Mouse (Mus musculus): Measurements from ENCODE around the gene Bcorl1. TPM values are rescaled to one million over a fixed set of nuclear protein-coding genes. Genes with fewer than 3 reads are reported as not detected.

Bcorl1 gene
- polyA plus RNA-seq, 1 experiment from 2014 or later: 8.1 TPM

DNA sequence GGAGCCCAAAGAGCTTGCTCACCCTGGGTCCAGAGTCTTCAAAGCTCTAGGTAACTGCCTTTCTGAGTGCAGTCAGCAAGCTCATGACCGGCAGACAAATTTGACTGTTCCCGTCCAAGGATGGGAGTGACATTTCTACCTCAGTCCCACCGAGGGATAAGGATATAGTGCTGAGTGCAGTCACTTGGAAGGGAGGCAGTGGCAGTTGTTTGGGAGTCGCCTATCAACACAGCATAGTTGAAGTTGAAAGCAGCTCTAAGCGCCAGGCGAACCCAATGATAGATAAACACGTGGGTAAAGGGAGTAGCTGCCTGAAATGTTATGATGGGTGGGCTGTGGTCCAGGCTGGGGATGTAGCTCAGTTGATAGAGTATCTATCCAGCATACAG is 69.2 kb downstream of the Bcorl1 start:
- Histone ChIP-seq H3K9me3 (ENCODE audit: control insufficient read depth, low read length) (no peaks in the 10 kb centered on the region), H3K27me3 (ENCODE audit: control insufficient read depth, insufficient read depth, low read length) (no peaks in the 10 kb centered on the region), H3K4me1 (replicated peaks; ENCODE audit: control insufficient read depth, insufficient read depth, low read length) (no peaks in the 10 kb centered on the region), H3K36me3 (ENCODE audit: control insufficient read depth, insufficient read depth, low read length) (no peaks in the 10 kb centered on the region), H3K9ac (ENCODE audit: low read length) (no peak overlapping the region), H3K4me2 (ENCODE audit: low read depth, low read length, severe bottlenecking) (no peak overlapping the region), H3K27ac (ENCODE audit: low read depth, low read length) (no peak overlapping the region), H3K4me3 (ENCODE audit: low read depth, low read length) (peak overlapping the region; percentile 36; the same call in 1 of the 2 replicates)
- ATAC-seq (replicated peaks; ENCODE audit: low FRiP score): no peak; the same call in 1 of the 2 replicates
- WGBS: 27% methylated on average over 7 of the region's 7 CpGs
- no peak for DNase-seq (ENCODE audit: low spot score)

DNA sequence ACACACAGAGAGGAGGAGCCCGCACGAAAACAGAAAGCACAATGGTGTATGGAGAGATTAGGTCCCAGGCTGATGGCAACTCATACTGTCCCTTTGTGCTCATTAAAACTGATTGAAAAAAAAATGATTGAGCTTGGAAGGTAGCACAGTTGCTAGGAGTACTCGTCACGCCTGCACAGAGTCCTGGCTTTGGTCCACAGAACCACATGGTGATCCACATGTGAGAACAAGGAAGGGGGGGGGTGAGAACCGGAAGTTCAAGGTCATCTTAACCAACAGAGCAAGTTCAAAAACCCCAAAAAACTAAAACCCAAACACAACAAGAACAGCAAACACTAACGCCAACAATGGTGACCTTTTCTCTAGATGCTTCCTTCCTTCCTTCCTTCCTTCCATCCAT is 71.5 kb downstream of the Bcorl1 start:
- ATAC-seq (replicated peaks; ENCODE audit: low FRiP score) (no peak), DNase-seq (ENCODE audit: low spot score) (no peak)
- H3K27me3 ChIP-seq (ENCODE audit: control insufficient read depth, insufficient read depth, low read length): no peaks in the 10 kb centered on the region
- H3K4me3 ChIP-seq (ENCODE audit: low read depth, low read length): no peak overlapping the region
- H3K27ac ChIP-seq (ENCODE audit: low read depth, low read length): no peak overlapping the region
- H3K4me2 ChIP-seq (ENCODE audit: low read depth, low read length, severe bottlenecking): no peak overlapping the region
- no peak overlapping the region for H3K9ac ChIP-seq (ENCODE audit: low read length)
- H3K36me3 ChIP-seq (ENCODE audit: control insufficient read depth, insufficient read depth, low read length): no peaks in the 10 kb centered on the region
- H3K4me1 ChIP-seq (replicated peaks; ENCODE audit: control insufficient read depth, insufficient read depth, low read length): no peaks in the 10 kb centered on the region
- WGBS: 88% methylated on average over 6 of the region's 6 CpGs
- no peaks in the 10 kb centered on the region for H3K9me3 ChIP-seq (ENCODE audit: control insufficient read depth, low read length)

DNA sequence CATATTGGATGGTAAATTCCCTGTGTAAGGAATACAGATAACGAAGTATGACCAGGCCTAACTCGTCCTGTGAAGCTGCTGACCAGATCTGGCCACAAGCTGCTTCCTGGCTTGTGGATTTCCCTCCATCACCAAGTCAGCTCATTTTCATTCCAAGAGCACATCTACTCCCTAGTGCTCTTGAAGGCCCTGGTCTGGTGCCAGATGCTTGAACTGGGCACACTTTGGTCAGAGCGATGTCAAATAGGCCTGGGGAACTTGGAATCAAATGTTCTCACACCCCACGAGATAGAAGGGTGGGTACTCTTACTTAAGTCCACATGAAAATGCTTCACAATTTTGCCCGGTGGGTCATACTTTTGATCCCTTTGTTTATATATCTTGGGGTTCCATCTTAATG is 73.1 kb downstream of the Bcorl1 start:
- no peaks in the 10 kb centered on the region for H3K27me3 ChIP-seq (ENCODE audit: control insufficient read depth, insufficient read depth, low read length)
- no peak for ATAC-seq (replicated peaks; ENCODE audit: low FRiP score)
- no peak overlapping the region for H3K9ac ChIP-seq (ENCODE audit: low read length)
- H3K9me3 ChIP-seq (ENCODE audit: control insufficient read depth, low read length): no peaks in the 10 kb centered on the region
- 85% methylated on average over 5 of the region's 5 CpGs for WGBS
- no peak for DNase-seq (ENCODE audit: low spot score)
- H3K27ac ChIP-seq (ENCODE audit: low read depth, low read length): no peak overlapping the region
- H3K4me2 ChIP-seq (ENCODE audit: low read depth, low read length, severe bottlenecking): no peak overlapping the region
- H3K4me3 ChIP-seq (ENCODE audit: low read depth, low read length): no peak overlapping the region
- no peaks in the 10 kb centered on the region for H3K4me1 ChIP-seq (replicated peaks; ENCODE audit: control insufficient read depth, insufficient read depth, low read length)
- no peaks in the 10 kb centered on the region for H3K36me3 ChIP-seq (ENCODE audit: control insufficient read depth, insufficient read depth, low read length)

DNA sequence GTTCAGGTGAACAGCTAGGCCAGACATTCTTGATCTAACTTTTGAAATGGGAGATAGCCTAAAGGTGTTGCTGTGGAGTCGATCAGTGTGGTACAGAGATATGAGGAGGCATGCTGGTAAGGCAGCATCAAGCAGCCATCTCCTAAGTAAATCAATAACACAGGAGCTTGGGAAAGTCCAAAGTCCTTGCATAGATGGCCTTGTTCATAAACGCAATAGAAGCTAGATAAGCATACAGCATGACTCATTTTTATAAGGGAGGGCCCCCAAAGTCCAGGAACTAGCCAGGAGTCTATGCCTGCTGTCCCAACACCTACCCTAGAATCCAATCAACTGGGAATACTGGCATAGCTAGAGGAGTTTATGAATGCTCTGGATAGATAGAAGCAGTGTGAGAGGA is 77.3 kb downstream of the Bcorl1 start:
- 77% methylated on average over 2 of the region's 2 CpGs for WGBS
- Histone ChIP-seq H3K9me3 (ENCODE audit: control insufficient read depth, low read length) (no peaks in the 10 kb centered on the region), H3K4me2 (ENCODE audit: low read depth, low read length, severe bottlenecking) (no peak overlapping the region), H3K27ac (ENCODE audit: low read depth, low read length) (no peak overlapping the region), H3K4me1 (replicated peaks; ENCODE audit: control insufficient read depth, insufficient read depth, low read length) (no peaks in the 10 kb centered on the region), H3K4me3 (ENCODE audit: low read depth, low read length) (no peak overlapping the region), H3K36me3 (ENCODE audit: control insufficient read depth, insufficient read depth, low read length) (no peaks in the 10 kb centered on the region), H3K27me3 (ENCODE audit: control insufficient read depth, insufficient read depth, low read length) (no peaks in the 10 kb centered on the region), H3K9ac (ENCODE audit: low read length) (no peak overlapping the region)
- ATAC-seq (replicated peaks; ENCODE audit: low FRiP score): no peak
- no peak for DNase-seq (ENCODE audit: low spot score)

DNA sequence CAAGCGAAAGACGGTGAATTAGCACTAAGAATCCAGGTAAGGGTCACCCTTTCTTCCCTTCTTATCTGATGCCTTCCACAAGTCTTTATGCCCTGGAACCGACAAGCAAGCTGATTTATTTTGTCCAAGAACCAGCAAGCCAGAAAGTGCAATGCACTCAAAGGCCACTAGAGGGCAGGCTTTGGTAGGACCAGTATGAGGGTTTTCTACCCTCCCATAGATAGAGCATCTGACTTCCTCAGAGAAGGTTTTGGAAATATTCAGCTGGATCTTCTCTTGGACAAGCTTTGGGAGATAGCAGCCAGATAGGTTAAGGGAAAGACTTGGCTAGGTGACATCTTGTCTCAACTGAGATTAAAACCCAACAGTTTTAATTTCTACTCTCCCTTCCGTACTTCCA is 81.8 kb downstream of the Bcorl1 start:
- Histone ChIP-seq H3K9me3 (ENCODE audit: control insufficient read depth, low read length) (no peaks in the 10 kb centered on the region), H3K4me1 (replicated peaks; ENCODE audit: control insufficient read depth, insufficient read depth, low read length) (no peaks in the 10 kb centered on the region), H3K36me3 (ENCODE audit: control insufficient read depth, insufficient read depth, low read length) (no peaks in the 10 kb centered on the region), H3K9ac (ENCODE audit: low read length) (no peak overlapping the region), H3K27me3 (ENCODE audit: control insufficient read depth, insufficient read depth, low read length) (no peaks in the 10 kb centered on the region), H3K27ac (ENCODE audit: low read depth, low read length) (no peak overlapping the region), H3K4me2 (ENCODE audit: low read depth, low read length, severe bottlenecking) (no peak overlapping the region), H3K4me3 (ENCODE audit: low read depth, low read length) (no peak overlapping the region)
- DNase-seq (ENCODE audit: low spot score) (peak; percentile 77), ATAC-seq (replicated peaks; ENCODE audit: low FRiP score) (no peak)
- WGBS: 35% methylated on average over 4 of the region's 4 CpGs

DNA sequence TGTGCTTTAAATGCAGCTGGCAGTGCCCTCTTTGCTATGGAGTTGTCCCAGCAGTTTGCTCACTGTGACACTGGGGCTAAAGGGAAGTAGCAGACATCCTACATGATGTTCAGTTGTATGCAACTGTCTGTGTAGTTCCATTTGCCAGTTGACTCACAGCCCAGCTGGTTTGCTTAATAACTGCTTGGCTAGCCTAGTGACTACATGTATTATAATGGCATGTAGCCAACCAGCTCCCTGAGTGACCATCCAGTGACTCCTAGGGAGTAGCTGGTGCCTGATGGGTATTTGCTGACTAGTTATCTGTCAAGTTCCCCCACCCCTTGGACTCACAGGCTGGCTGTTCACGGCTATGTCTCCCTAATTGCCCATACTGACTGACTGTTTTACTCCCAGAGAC is 82.5 kb downstream of the Bcorl1 start:
- Histone ChIP-seq H3K27me3 (ENCODE audit: control insufficient read depth, insufficient read depth, low read length) (no peaks in the 10 kb centered on the region), H3K4me1 (replicated peaks; ENCODE audit: control insufficient read depth, insufficient read depth, low read length) (no peaks in the 10 kb centered on the region), H3K9me3 (ENCODE audit: control insufficient read depth, low read length) (no peaks in the 10 kb centered on the region), H3K4me2 (ENCODE audit: low read depth, low read length, severe bottlenecking) (no peak overlapping the region), H3K27ac (ENCODE audit: low read depth, low read length) (no peak overlapping the region), H3K9ac (ENCODE audit: low read length) (no peak overlapping the region), H3K36me3 (ENCODE audit: control insufficient read depth, insufficient read depth, low read length) (no peaks in the 10 kb centered on the region), H3K4me3 (ENCODE audit: low read depth, low read length) (no peak overlapping the region)
- WGBS: 59% methylated on average over 1 of the region's 1 CpGs
- DNase-seq (ENCODE audit: low spot score) (no peak), ATAC-seq (replicated peaks; ENCODE audit: low FRiP score) (no peak)

DNA sequence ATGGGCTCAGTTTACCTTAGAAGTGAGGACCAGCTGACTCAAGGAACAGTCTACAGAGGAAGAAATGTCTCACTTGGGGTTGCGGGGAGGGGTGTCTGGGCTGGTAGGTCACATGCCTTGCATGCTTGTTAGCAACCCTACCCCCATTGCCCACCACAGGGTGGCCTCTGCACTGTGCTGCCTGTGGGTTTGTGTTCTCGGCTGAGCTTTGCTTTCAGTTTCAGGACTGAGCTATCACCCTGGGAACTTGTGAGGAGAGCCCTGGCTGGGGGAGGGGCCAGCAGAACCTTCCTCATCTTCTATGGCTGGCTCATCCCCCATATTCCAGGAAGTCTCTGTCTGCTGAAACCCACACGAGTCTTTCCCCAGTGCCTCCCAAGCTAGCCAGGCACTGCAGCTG is 83.4 kb downstream of the Bcorl1 start:
- H3K4me1 ChIP-seq (replicated peaks; ENCODE audit: control insufficient read depth, insufficient read depth, low read length): no peaks in the 10 kb centered on the region
- no peaks in the 10 kb centered on the region for H3K36me3 ChIP-seq (ENCODE audit: control insufficient read depth, insufficient read depth, low read length)
- DNase-seq (ENCODE audit: low spot score) (no peak), ATAC-seq (replicated peaks; ENCODE audit: low FRiP score) (no peak)
- H3K9me3 ChIP-seq (ENCODE audit: control insufficient read depth, low read length): no peaks in the 10 kb centered on the region
- no peak overlapping the region for H3K27ac ChIP-seq (ENCODE audit: low read depth, low read length)
- H3K27me3 ChIP-seq (ENCODE audit: control insufficient read depth, insufficient read depth, low read length): no peaks in the 10 kb centered on the region
- H3K4me2 ChIP-seq (ENCODE audit: low read depth, low read length, severe bottlenecking): no peak overlapping the region
- H3K4me3 ChIP-seq (ENCODE audit: low read depth, low read length): no peak overlapping the region
- 61% methylated on average over 3 of the region's 3 CpGs for WGBS
- H3K9ac ChIP-seq (ENCODE audit: low read length): no peak overlapping the region

DNA sequence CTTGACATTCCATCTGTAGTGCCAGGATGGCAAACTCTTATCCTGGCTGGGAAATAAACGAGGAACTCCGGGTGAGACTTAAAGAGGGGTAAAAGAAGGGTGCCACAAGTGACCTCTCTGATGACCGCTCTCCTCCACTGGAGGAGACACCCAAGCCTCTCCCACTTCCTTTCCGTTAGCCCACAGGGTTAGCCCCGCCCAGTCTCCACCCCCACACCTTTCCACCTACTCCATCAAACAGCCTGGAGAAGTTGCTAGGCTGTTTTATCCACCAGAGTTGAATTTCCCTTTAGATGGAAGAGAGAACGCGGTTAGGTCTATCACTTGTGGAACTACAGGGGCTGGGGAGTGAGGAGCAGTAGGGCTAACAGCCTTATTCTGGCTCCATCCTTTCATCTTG is 84.1 kb downstream of the Bcorl1 start:
- H3K27me3 ChIP-seq (ENCODE audit: control insufficient read depth, insufficient read depth, low read length): no peaks in the 10 kb centered on the region
- ATAC-seq (replicated peaks; ENCODE audit: low FRiP score) (no peak), DNase-seq (ENCODE audit: low spot score) (no peak)
- H3K36me3 ChIP-seq (ENCODE audit: control insufficient read depth, insufficient read depth, low read length): no peaks in the 10 kb centered on the region
- no peaks in the 10 kb centered on the region for H3K4me1 ChIP-seq (replicated peaks; ENCODE audit: control insufficient read depth, insufficient read depth, low read length)
- no peak overlapping the region for H3K4me3 ChIP-seq (ENCODE audit: low read depth, low read length)
- no peaks in the 10 kb centered on the region for H3K9me3 ChIP-seq (ENCODE audit: control insufficient read depth, low read length)
- H3K4me2 ChIP-seq (ENCODE audit: low read depth, low read length, severe bottlenecking): no peak overlapping the region
- WGBS: 73% methylated on average over 7 of the region's 7 CpGs
- H3K27ac ChIP-seq (ENCODE audit: low read depth, low read length): no peak overlapping the region
- H3K9ac ChIP-seq (ENCODE audit: low read length): no peak overlapping the region

DNA sequence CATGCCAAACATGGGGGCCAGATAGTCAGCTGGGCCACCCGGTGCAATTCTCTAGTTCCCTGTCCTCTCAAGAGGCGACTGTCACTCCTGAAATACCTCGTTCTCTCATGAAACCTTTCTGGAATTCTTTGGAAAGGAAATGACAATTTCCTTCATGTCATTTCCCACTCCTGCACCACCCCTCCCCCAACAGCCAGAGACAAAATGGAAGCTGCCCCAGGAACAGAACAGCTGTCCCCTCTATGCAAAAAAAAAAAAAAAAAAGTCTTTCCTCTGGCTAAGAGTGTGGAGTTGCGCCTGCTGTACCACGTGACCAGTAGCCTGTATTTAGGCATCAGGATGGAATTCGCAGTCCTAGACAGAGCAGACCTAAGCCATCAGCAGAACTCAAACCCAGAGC is 87.1 kb downstream of the Bcorl1 start:
- H3K36me3 ChIP-seq (ENCODE audit: control insufficient read depth, insufficient read depth, low read length): no peaks in the 10 kb centered on the region
- H3K9me3 ChIP-seq (ENCODE audit: control insufficient read depth, low read length): no peaks in the 10 kb centered on the region
- H3K4me1 ChIP-seq (replicated peaks; ENCODE audit: control insufficient read depth, insufficient read depth, low read length): no peaks in the 10 kb centered on the region
- no peak overlapping the region for H3K27ac ChIP-seq (ENCODE audit: low read depth, low read length)
- H3K4me3 ChIP-seq (ENCODE audit: low read depth, low read length): no peak overlapping the region
- no peak overlapping the region for H3K4me2 ChIP-seq (ENCODE audit: low read depth, low read length, severe bottlenecking)
- DNase-seq (ENCODE audit: low spot score) (no peak), ATAC-seq (replicated peaks; ENCODE audit: low FRiP score) (no peak)
- 90% methylated on average over 6 of the region's 6 CpGs for WGBS
- no peak overlapping the region for H3K9ac ChIP-seq (ENCODE audit: low read length)
- no peaks in the 10 kb centered on the region for H3K27me3 ChIP-seq (ENCODE audit: control insufficient read depth, insufficient read depth, low read length)

Data from forebrain, embryonic 11.5 days (tissue).